Mouse (Mus musculus): ENCODE measurements around the gene Bysl.

The Bysl gene

GRCm38 (mm10) chr17:47594183-47594968 lies 16.9 kb downstream of the Bysl start:
- DNase-seq (ENCODE audit: low read depth, low spot score), result peak; percentile 56

GRCm38 (mm10) chr17:47593854-47594182 lies 17.5 kb downstream of the Bysl start:
- DNase-seq (ENCODE audit: low read depth, low spot score), result no peak

- DNase-seq (ENCODE audit: low read depth, low spot score), result peak; percentile 90
These were observed 18.0 kb downstream of the Bysl start for GRCm38 (mm10) chr17:47593215-47593853.

- DNase-seq (ENCODE audit: low read depth, low spot score), result no peak
These were observed 20.2 kb downstream of the Bysl start for GRCm38 (mm10) chr17:47591073-47591472.

GRCm38 (mm10) chr17:47588517-47588916 lies 22.8 kb downstream of the Bysl start:
- no peak for DNase-seq (ENCODE audit: low read depth, low spot score)

GRCm38 (mm10) chr17:47580962-47581361 lies 30.3 kb downstream of the Bysl start:
- DNase-seq (ENCODE audit: low read depth, low spot score), result peak; percentile 40

- DNase-seq (ENCODE audit: low read depth, low spot score), result no peak
These were observed 32.6 kb downstream of the Bysl start for GRCm38 (mm10) chr17:47578655-47579054.

- no peak for DNase-seq (ENCODE audit: low read depth, low spot score)
These were observed 36.5 kb downstream of the Bysl start for GRCm38 (mm10) chr17:47574830-47575229.

- DNase-seq (ENCODE audit: low read depth, low spot score), result no peak
These were observed 37.3 kb downstream of the Bysl start for GRCm38 (mm10) chr17:47574028-47574427.

- no peak for DNase-seq (ENCODE audit: low read depth, low spot score)
These were observed 38.9 kb downstream of the Bysl start for GRCm38 (mm10) chr17:47572436-47572835.

- DNase-seq (ENCODE audit: low read depth, low spot score), result peak; percentile 98
These were observed 39.7 kb downstream of the Bysl start for GRCm38 (mm10) chr17:47571621-47572020.

- DNase-seq (ENCODE audit: low read depth, low spot score), result peak; percentile 89
These were observed 42.3 kb downstream of the Bysl start for GRCm38 (mm10) chr17:47568951-47569527.

- no peak for DNase-seq (ENCODE audit: low read depth, low spot score)
These were observed 42.9 kb downstream of the Bysl start for GRCm38 (mm10) chr17:47568389-47568788.

GRCm38 (mm10) chr17:47567271-47567670 lies 44.0 kb downstream of the Bysl start:
- DNase-seq (ENCODE audit: low read depth, low spot score), result no peak

- peak; percentile 92 for DNase-seq (ENCODE audit: low read depth, low spot score)
These were observed 45.2 kb downstream of the Bysl start for GRCm38 (mm10) chr17:47566133-47566532.

GRCm38 (mm10) chr17:47564612-47565011 lies 46.7 kb downstream of the Bysl start:
- DNase-seq (ENCODE audit: low read depth, low spot score), result no peak

GRCm38 (mm10) chr17:47562875-47563274 lies 48.4 kb downstream of the Bysl start:
- no peak for DNase-seq (ENCODE audit: low read depth, low spot score)

GRCm38 (mm10) chr17:47559726-47560125 lies 51.6 kb downstream of the Bysl start:
- DNase-seq (ENCODE audit: low read depth, low spot score), result no peak

GRCm38 (mm10) chr17:47557179-47557578 lies 54.1 kb downstream of the Bysl start:
- no peak for DNase-seq (ENCODE audit: low read depth, low spot score)

- no peak for DNase-seq (ENCODE audit: low read depth, low spot score)
These were observed 56.7 kb downstream of the Bysl start for GRCm38 (mm10) chr17:47554621-47555020.

GRCm38 (mm10) chr17:47552994-47553393 lies 58.3 kb downstream of the Bysl start:
- no peak for DNase-seq (ENCODE audit: low read depth, low spot score)

- DNase-seq (ENCODE audit: low read depth, low spot score), result no peak
These were observed 60.2 kb downstream of the Bysl start for GRCm38 (mm10) chr17:47551049-47551448.

Measured in ES-CJ7 (cell line).